In genomic region chr1:85936265-85936664, GRCm38 (mm10) we compare ENCODE assay signal across 27 mouse cellular contexts. TPM values are rescaled to one million over a fixed set of nuclear protein-coding genes. Genes with fewer than 3 reads are reported as not detected.
DNase-seq lines count a peak whose midpoint lies in the region; ATAC-seq and TF ChIP-seq lines count a peak whose summit lies in the region.
"Had no signal": no experiment of that assay in that cellular context is flagged by ENCODE, and none has a peak within 500 bp of the region (broad histone marks: within the 10 kb centered on the region; RNA-seq: fewer than 3 reads in every experiment).

No protein-coding gene starts in this region.

- H3K27me3 ChIP-seq in lung, embryonic 14.5 days (ENCODE audit: insufficient read depth, low read length), result no peaks in the 10 kb centered on the region
- H3K27me3 ChIP-seq: forebrain, embryonic 12.5 days; hindbrain, embryonic 15.5 days; limb, embryonic 13.5 days; midbrain, embryonic 13.5 days had no signal

- H3K4me1 ChIP-seq in lung, embryonic 14.5 days (ENCODE audit: insufficient read depth), result peaks cover 4% of the 10 kb centered on the region; the same call in 1 of the 2 replicates
- H3K4me1 ChIP-seq in lung, adult 2 months (ENCODE audit: control insufficient read depth, insufficient read depth, low read length), result peaks cover 5% of the 10 kb centered on the region

- DNase-seq in cerebellum, postnatal 14 days, result peak; percentile 40 to 55
- DNase-seq in cerebellum, adult 9-10 months, result no peak
- peak; percentile 12 for DNase-seq in kidney, adult 11 months
- no peak for DNase-seq in kidney, postnatal 10 days
- peak; percentile 19 for DNase-seq in lung, embryonic 14.5 days
- no peak for DNase-seq in lung, adult 2 months
- DNase-seq: adrenal gland, postnatal 14 days; cerebellum, adult 11 months; gastrocnemius, postnatal 14 days; heart, adult 11 months; heart, postnatal 36 days; kidney, adult 18-20 months; kidney, postnatal 4 days; right cerebral cortex, adult 18-20 months; spleen, adult 18-20 months; thymus, postnatal 14 days had no signal

- WGBS in lung, embryonic 14.5 days, result 55% methylated on average over 6 of the region's 6 CpGs
- WGBS in lung, adult 2 months, result 63% methylated on average over 6 of the region's 6 CpGs

- H3K4me3 ChIP-seq in lung, embryonic 14.5 days (ENCODE audit: low read depth, low read length), result no peak overlapping the region
- no peak overlapping the region for H3K4me3 ChIP-seq in lung, adult 2 months (replicated peaks; ENCODE audit: extremely low read depth, low read depth, low read length)
- H3K4me3 ChIP-seq: erythroblast, embryonic 14.5 days; forebrain, embryonic 12.5 days; hindbrain, embryonic 15.5 days; limb, embryonic 13.5 days; midbrain, embryonic 13.5 days had no signal

- H3K9ac ChIP-seq in lung, embryonic 14.5 days, result no peak overlapping the region
- H3K9ac ChIP-seq: forebrain, embryonic 12.5 days; hindbrain, embryonic 15.5 days; limb, embryonic 13.5 days; midbrain, embryonic 13.5 days had no signal

- TF ChIP-seq CTCF in lung, embryonic 14.5 days (IDR thresholded peaks at IDR 0.05; ENCODE audit: low read depth), result no peak
- no peak for TF ChIP-seq CTCF in lung, adult 2 months (IDR thresholded peaks at IDR 0.05; ENCODE audit: insufficient read depth, low read length)

- H3K27ac ChIP-seq in lung, embryonic 14.5 days (ENCODE audit: low read depth), result no peak overlapping the region
- H3K27ac ChIP-seq: forebrain, embryonic 12.5 days; hindbrain, embryonic 15.5 days; limb, embryonic 13.5 days; macrophage; midbrain, embryonic 13.5 days had no signal

- no peaks in the 10 kb centered on the region for H3K36me3 ChIP-seq in lung, embryonic 14.5 days (ENCODE audit: insufficient read depth)
- H3K36me3 ChIP-seq: forebrain, embryonic 12.5 days; hindbrain, embryonic 15.5 days; limb, embryonic 13.5 days; midbrain, embryonic 13.5 days had no signal

- TF ChIP-seq POLR2A in lung, adult 2 months (IDR thresholded peaks at IDR 0.05; ENCODE audit: borderline replicate concordance, extremely low read depth, low read depth, low read length), result no peak

- no peak for ATAC-seq in lung, embryonic 14.5 days (ENCODE audit: insufficient read depth)
- ATAC-seq: midbrain, embryonic 13.5 days had no signal

- H3K9me3 ChIP-seq in lung, embryonic 14.5 days (ENCODE audit: low read depth, low read length), result no peaks in the 10 kb centered on the region
- H3K9me3 ChIP-seq: forebrain, embryonic 12.5 days; hindbrain, embryonic 15.5 days; limb, embryonic 13.5 days; midbrain, embryonic 13.5 days had no signal

- H3K4me2 ChIP-seq in lung, embryonic 14.5 days, result no peak overlapping the region
- H3K4me2 ChIP-seq: forebrain, embryonic 12.5 days; heart, embryonic 11.5 days; hindbrain, embryonic 15.5 days; limb, embryonic 13.5 days; liver, embryonic 11.5 days; midbrain, embryonic 13.5 days had no signal

RNA-seq across cellular contexts. Expression of gene 4933407L21Rik, which starts 8.0 kb away (rescaled TPM):
- not detected in 2 replicates for polyA plus RNA-seq in lung, embryonic 14.5 days (2014; fragmentation: Nextera tagmentation; extraction: Ambion mirVana)
- polyA plus RNA-seq in lung, adult 2 months (2012; rRNA removed), result not detected in 2 replicates
- polyA plus RNA-seq: erythroblast, embryonic 14.5 days; heart, embryonic 11.5 days; liver, embryonic 11.5 days; liver, embryonic 16.5 days; macrophage; neural tube, embryonic 11.5 days had no signal

RNA-seq across cellular contexts. Expression of gene Gpr55, which starts 24.5 kb away (rescaled TPM):
- polyA plus RNA-seq in lung, embryonic 14.5 days (2014; fragmentation: Nextera tagmentation; extraction: Ambion mirVana), result not detected in 2 replicates
- 0.49 and 0.58 TPM in 2 replicates for polyA plus RNA-seq in lung, adult 2 months (2012; rRNA removed)
- polyA plus RNA-seq: embryonic facial prominence, embryonic 14.5 days; erythroblast, embryonic 14.5 days; forebrain, embryonic 12.5 days; heart, embryonic 11.5 days; liver, embryonic 11.5 days; neural tube, embryonic 11.5 days had no signal

RNA-seq across cellular contexts. Expression of gene Itm2c, which starts 42.2 kb away (rescaled TPM):
- 99.5 and 107 TPM in 2 replicates for polyA plus RNA-seq in lung, embryonic 14.5 days (2014; fragmentation: Nextera tagmentation; extraction: Ambion mirVana)
- 232 and 319 TPM in 2 replicates for polyA plus RNA-seq in lung, adult 2 months (2012; rRNA removed)

Comparison
In these comparisons a context has a peak if more than half of its experiments do, and no peak if none do; other contexts are left out.
1. DNase-seq: peak in cerebellum, postnatal 14 days (2 of 2), kidney, adult 11 months (single experiment) and lung, embryonic 14.5 days (single experiment); none in cerebellum, adult 9-10 months (single experiment), kidney, postnatal 10 days (single experiment) and lung, adult 2 months (single experiment).